Mouse (Mus musculus) C2C12 (cell line): ENCODE data around the gene Abca2. TPM values are rescaled to one million over a fixed set of nuclear protein-coding genes. Genes with fewer than 3 reads are reported as not detected.
A peak's percentile ranks its signal among the peaks of the same experiment; 100 is the strongest.
"Not testable (repeated sequence)": the region's sequence is repeated elsewhere in the genome, so short reads cannot be mapped to it uniquely, and the experiment has no call there.

Experiments
- H3K27me3 ChIP-seq: one replicate; pipeline ENCODE4 v1.6.1; 2011; ENCODE audit not compliant: control insufficient read depth, insufficient read depth, insufficient read length
- H3K36me3 ChIP-seq: one replicate; pipeline ENCODE4 v1.6.1; 2011; ENCODE audit not compliant: control insufficient read depth, insufficient read depth
- H3K4me3 ChIP-seq: one replicate; pipeline ENCODE4 v1.5.1; 2011; ENCODE audit warnings: mild to moderate bottlenecking, control low read depth; ENCODE audit not compliant: poor library complexity, insufficient read depth, severe bottlenecking
- H3K79me2 ChIP-seq: one replicate; pipeline ENCODE4 v1.6.1; 2011; ENCODE audit not compliant: control insufficient read depth, insufficient read depth
- H3K79me3 ChIP-seq: one replicate; pipeline ENCODE4 v1.6.1; 2011; ENCODE audit warnings: low read depth, control low read depth
- H3ac ChIP-seq: one replicate; pipeline ENCODE3; 2011; ENCODE audit warnings: low read depth; ENCODE audit not compliant: control insufficient read depth, insufficient read length
- CEBPB ChIP-seq: IDR thresholded peaks from one replicate; pipeline ENCODE4 v1.6.1; 2011; ENCODE audit warnings: low read depth, mild to moderate bottlenecking, control low read depth, moderate library complexity
- CTCF ChIP-seq: IDR thresholded peaks from one replicate; pipeline ENCODE4 v1.5.1; 2011; ENCODE audit not compliant: control insufficient read depth, insufficient read depth, insufficient read length
- FOSL1 ChIP-seq: IDR thresholded peaks from one replicate; pipeline ENCODE4 v1.8.0; 2011; ENCODE audit warnings: mild to moderate bottlenecking, low read length; ENCODE audit not compliant: poor library complexity, insufficient read depth, severe bottlenecking
- MAX ChIP-seq: IDR thresholded peaks from one replicate; pipeline ENCODE4 v1.6.1; 2011; ENCODE audit warnings: mild to moderate bottlenecking, control low read depth
- MYOD1 ChIP-seq: IDR thresholded peaks from one replicate; pipeline ENCODE4 v1.6.1; 2011; ENCODE audit warnings: low read depth; ENCODE audit not compliant: control insufficient read depth, insufficient read length
- MYOG ChIP-seq: IDR thresholded peaks from one replicate; pipeline ENCODE4 v1.6.1; 2011; ENCODE audit not compliant: control insufficient read depth, insufficient read length; ENCODE audit errors: extremely low read depth
- USF1 ChIP-seq: IDR thresholded peaks from one replicate; pipeline ENCODE4 v1.6.1; 2011; ENCODE audit warnings: low read depth, mild to moderate bottlenecking, control low read depth, moderate library complexity
- polyA plus RNA-seq: library from polyadenylated mRNA; unstranded; fragments of >200 nt; fragmentation: generic; extraction: Trizol; gene quantifications from one replicate; pipeline ENCODE4 v1.2.1, GENCODE M21; 2012; ENCODE audit warnings: missing spikeins

Gene Abca2
- polyA plus RNA-seq, 1 experiment = 4.2 TPM

- peaks cover 14% of the 10 kb centered on the region for H3K79me2 ChIP-seq
- TF ChIP-seq CTCF (peak; percentile 50), FOSL1 (no peak), MAX (peak; percentile 42)
- H3K27me3 ChIP-seq = peaks cover 27% of the 10 kb centered on the region
- peak overlapping the region; percentile 41 for H3K4me3 ChIP-seq
- H3ac ChIP-seq = no peak overlapping the region
- no peaks in the 10 kb centered on the region for H3K36me3 ChIP-seq
- H3K79me3 ChIP-seq = no peaks in the 10 kb centered on the region
Measured at GRCm38 (mm10) chr2:25402377-25402971, 26.0 kb upstream of the Abca2 start.

DNA sequence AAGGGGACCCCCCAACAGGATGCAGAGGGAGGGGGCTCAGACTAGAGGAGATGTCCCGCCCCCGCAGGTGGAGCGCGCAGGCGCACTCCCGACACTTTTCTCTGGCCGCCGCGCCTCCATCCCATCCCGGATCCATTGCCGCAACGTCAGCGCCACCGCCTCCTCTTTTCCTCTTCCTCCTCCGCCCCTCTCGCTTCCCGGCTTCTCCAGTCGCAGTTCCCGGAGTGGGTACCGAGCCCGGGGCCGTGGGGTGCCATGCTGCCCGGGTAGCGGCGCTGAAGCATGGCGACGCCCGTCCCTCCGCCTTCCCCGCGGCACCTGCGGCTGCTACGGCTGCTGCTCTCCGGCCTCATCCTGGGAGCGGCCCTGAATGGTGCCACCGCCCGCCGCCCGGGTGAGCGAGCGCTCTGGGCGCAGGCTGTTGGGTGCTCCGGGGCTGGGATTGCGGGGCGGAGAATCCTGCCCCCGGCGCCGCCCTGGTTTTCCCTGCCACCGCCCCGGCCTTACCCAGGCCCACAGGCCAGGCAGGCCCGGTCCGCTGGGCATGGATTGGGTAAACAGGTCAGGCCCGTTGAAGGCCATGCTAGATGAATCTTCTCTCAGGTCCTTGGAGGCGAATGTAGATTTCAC lies 25.4 kb upstream of the Abca2 start:
- TF ChIP-seq MAX = no peak
- H3K79me2 ChIP-seq = peaks cover 14% of the 10 kb centered on the region
- H3K79me3 ChIP-seq = no peaks in the 10 kb centered on the region
- peak overlapping the region; percentile 41 for H3K4me3 ChIP-seq
- no peaks in the 10 kb centered on the region for H3K36me3 ChIP-seq
- H3K27me3 ChIP-seq = peaks cover 21% of the 10 kb centered on the region
- peak overlapping the region; percentile 57 for H3ac ChIP-seq

DNA sequence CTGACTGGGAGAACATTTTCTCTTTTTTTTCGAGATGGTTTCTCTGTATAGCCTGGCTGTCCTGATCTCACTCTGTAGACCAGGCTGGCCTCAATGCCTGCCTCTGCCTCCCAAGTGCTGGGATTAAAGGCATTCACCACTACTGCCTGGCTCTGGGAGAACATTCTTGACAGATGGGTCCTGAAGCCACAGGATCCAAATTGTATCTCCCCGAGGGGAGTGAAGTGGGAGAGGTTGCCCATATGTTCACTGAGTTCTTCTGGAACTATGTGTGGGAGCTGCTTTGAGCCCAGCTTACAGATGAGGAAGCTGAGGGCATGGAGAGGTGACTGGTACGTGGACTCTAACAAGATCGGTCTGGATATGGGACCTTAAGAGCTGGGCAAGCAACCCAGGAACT lies 24.5 kb upstream of the Abca2 start:
- Histone ChIP-seq H3K79me3 (no peaks in the 10 kb centered on the region), H3K4me3 (no peak overlapping the region), H3K36me3 (no peaks in the 10 kb centered on the region), H3K27me3 (peaks cover 13% of the 10 kb centered on the region), H3ac (no peak overlapping the region), H3K79me2 (peaks cover 14% of the 10 kb centered on the region)
- no peak for TF ChIP-seq MYOG
- no peak for TF ChIP-seq CEBPB
- no peak for TF ChIP-seq MYOD1
- no peak for TF ChIP-seq CTCF
- TF ChIP-seq FOSL1 = no peak

DNA sequence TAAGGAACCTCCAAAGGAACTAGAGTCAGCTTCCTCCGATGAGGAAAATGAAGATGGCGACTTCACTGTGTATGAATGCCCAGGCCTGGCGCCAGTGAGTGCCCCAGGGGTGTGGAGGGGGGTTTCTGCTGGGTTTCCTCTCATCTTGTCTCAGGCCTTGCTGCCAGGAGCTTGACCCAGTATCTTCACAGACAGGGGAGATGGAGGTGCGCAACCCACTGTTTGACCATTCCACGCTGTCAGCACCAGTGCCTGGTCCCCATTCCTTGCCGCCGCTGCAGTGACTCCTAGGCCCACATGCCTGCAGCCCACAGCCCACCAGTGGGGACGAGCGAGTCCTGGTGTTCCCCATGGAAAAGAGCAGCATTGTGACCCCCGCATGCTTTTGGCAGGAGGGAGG lies 19.6 kb upstream of the Abca2 start:
- H3K4me3 ChIP-seq = no peak overlapping the region
- no peaks in the 10 kb centered on the region for H3K79me3 ChIP-seq
- H3K27me3 ChIP-seq = no peaks in the 10 kb centered on the region
- no peaks in the 10 kb centered on the region for H3K36me3 ChIP-seq
- H3ac ChIP-seq = no peak overlapping the region
- TF ChIP-seq CTCF (no peak), MAX (no peak), MYOD1 (no peak), USF1 (no peak), FOSL1 (no peak), MYOG (no peak), CEBPB (no peak)
- H3K79me2 ChIP-seq = peaks cover 8% of the 10 kb centered on the region

GRCm38 (mm10) chr2:25413436-25413835 lies 15.1 kb upstream of the Abca2 start:
- not testable (repeated sequence) for H3ac ChIP-seq, H3K79me2 ChIP-seq, H3K4me3 ChIP-seq, H3K79me3 ChIP-seq, H3K27me3 ChIP-seq, H3K36me3 ChIP-seq

DNA sequence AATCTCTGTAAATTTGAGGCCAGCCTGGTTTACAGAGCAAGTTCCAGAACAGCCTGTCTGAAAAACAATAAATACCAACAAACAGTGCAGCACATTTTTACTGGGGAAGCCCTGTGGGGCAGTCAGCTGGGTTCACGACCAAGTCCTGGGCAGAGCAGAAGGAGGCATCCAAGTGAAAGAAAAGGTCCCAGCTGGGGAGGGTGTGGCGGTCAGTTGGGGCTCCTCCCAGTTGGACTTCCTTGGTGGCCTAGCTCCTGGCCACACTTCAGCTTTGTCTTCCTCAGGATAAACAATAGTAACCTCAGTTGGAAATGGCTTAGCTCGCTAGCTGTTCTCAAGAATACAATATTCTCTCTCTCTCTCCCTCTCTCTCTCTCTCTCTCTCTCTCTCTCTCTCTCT lies 11.1 kb upstream of the Abca2 start:
- H3K4me3 ChIP-seq = no peak overlapping the region
- H3K27me3 ChIP-seq = no peaks in the 10 kb centered on the region
- TF ChIP-seq CTCF (no peak), MAX (no peak), MYOG (no peak), CEBPB (no peak), FOSL1 (no peak), MYOD1 (no peak), USF1 (no peak)
- H3K79me2 ChIP-seq = no peaks in the 10 kb centered on the region
- H3K79me3 ChIP-seq = no peaks in the 10 kb centered on the region
- no peaks in the 10 kb centered on the region for H3K36me3 ChIP-seq
- no peak overlapping the region for H3ac ChIP-seq
